Mouse (Mus musculus) MEL (cell line): ENCODE results near the gene Mpzl1. TPM values are rescaled to one million over a fixed set of nuclear protein-coding genes. Genes with fewer than 3 reads are reported as not detected.

ENCODE experiments used
- DNase-seq: peaks from one replicate; pipeline ENCODE4 v3.0.0; 2011; ENCODE audit warnings: low read depth, low spot score
- H3K27ac ChIP-seq: 2 replicates; pipeline ENCODE4 v1.5.1; 2012; ENCODE audit warnings: low read depth, mild to moderate bottlenecking, control low read depth, low read length, moderate library complexity; ENCODE audit not compliant: control insufficient read depth
- H3K27me3 ChIP-seq, 2 experiments: fragments of 150-350 bp in 1 of 2; sonication (generic) in 1 of 2; 2 replicates each; pipeline ENCODE4 v1.6.1; 2012; ENCODE audit warnings: low read length in 2 of 2, mild to moderate bottlenecking in 2 of 2, improper control_type of control experiment in 1 of 2, moderate library complexity in 1 of 2; ENCODE audit not compliant: insufficient read depth in 2 of 2, control insufficient read depth in 1 of 2
- H3K36me3 ChIP-seq, 2 experiments: 2 replicates each; pipeline ENCODE4 v1.6.1; 2012 to 2014; ENCODE audit warnings: low read length in 2 of 2, improper control_type of control experiment in 1 of 2, inconsistent platforms in 1 of 2, mild to moderate bottlenecking in 1 of 2; ENCODE audit not compliant: insufficient read depth in 2 of 2, control insufficient read depth in 1 of 2
- H3K4me1 ChIP-seq, 2 experiments: fragments of 150-350 bp in 1 of 2; sonication (generic) in 1 of 2; 2 replicates each; pipeline ENCODE4 v1.6.1; 2012; ENCODE audit warnings: low read length in 2 of 2, improper control_type of control experiment in 1 of 2, mild to moderate bottlenecking in 1 of 2; ENCODE audit not compliant: insufficient read depth in 2 of 2, control insufficient read depth in 1 of 2
- H3K4me3 ChIP-seq, 2 experiments: fragments of 150-350 bp in 1 of 2; sonication (generic) in 1 of 2; 2 replicates each; pipeline ENCODE4 v1.5.1; 2012; ENCODE audit warnings: low read depth in 2 of 2, low read length in 2 of 2, mild to moderate bottlenecking in 2 of 2, moderate library complexity in 2 of 2, control low read depth in 1 of 2, improper control_type of control experiment in 1 of 2; ENCODE audit not compliant: control insufficient read depth in 1 of 2, insufficient read depth in 1 of 2
- H3K79me2 ChIP-seq: 2 replicates; pipeline ENCODE4 v1.6.1; 2012; ENCODE audit warnings: mild to moderate bottlenecking, low read length, moderate library complexity; ENCODE audit not compliant: control insufficient read depth, poor library complexity, insufficient read depth
- H3K9ac ChIP-seq: 2 replicates; pipeline ENCODE4 v1.6.1; 2012; ENCODE audit warnings: low read depth, mild to moderate bottlenecking, control low read depth, low read length, moderate library complexity; ENCODE audit not compliant: control insufficient read depth, poor library complexity, severe bottlenecking
- H3K9me3 ChIP-seq: fragments of 150-350 bp; sonication (generic); replicated peaks from 2 replicates; pipeline ENCODE4 v1.6.1; 2012; ENCODE audit warnings: mild to moderate bottlenecking, low read length, improper control_type of control experiment, moderate library complexity; ENCODE audit not compliant: insufficient read depth
- CHD1 ChIP-seq: IDR thresholded peaks from 2 replicates; pipeline ENCODE4 v1.6.1; 2012; ENCODE audit warnings: low read depth, mild to moderate bottlenecking, inconsistent platforms, low read length, improper control_type of control experiment
- CTCF ChIP-seq, 3 experiments: IDR thresholded peaks in 2 of 3; conservative IDR thresholded peaks in 1 of 3; 2 replicates each; pipeline ENCODE4 v1.5.1; 2011 to 2012; ENCODE audit warnings: low read length in 3 of 3, low read depth in 2 of 3, mild to moderate bottlenecking in 2 of 3, improper control_type of control experiment in 1 of 3, inconsistent platforms in 1 of 3, mixed read lengths in 1 of 3, moderate library complexity in 1 of 3; ENCODE audit not compliant: control insufficient read depth in 1 of 3, insufficient read depth in 1 of 3, poor library complexity in 1 of 3, severe bottlenecking in 1 of 3
- ELF1 ChIP-seq: IDR thresholded peaks from 2 replicates; pipeline ENCODE4 v1.6.1; 2014; ENCODE audit warnings: low read depth, mild to moderate bottlenecking, inconsistent platforms, low read length, improper control_type of control experiment, moderate library complexity
- EP300 ChIP-seq, 2 experiments: IDR thresholded peaks; 2 replicates each; pipeline ENCODE4 v1.6.1; 2011; ENCODE audit warnings: improper control_type of control experiment in 2 of 2, low read length in 2 of 2, low read depth in 1 of 2, mild to moderate bottlenecking in 1 of 2
- GATA1 ChIP-seq: IDR thresholded peaks from 2 replicates; pipeline ENCODE4 v1.6.1; 2011; ENCODE audit warnings: low read depth, low read length, improper control_type of control experiment
- HCFC1 ChIP-seq: IDR thresholded peaks from 2 replicates; pipeline ENCODE4 v1.6.1; 2012; ENCODE audit warnings: low read depth, mild to moderate bottlenecking, inconsistent platforms, low read length, improper control_type of control experiment, moderate library complexity
- KAT2A ChIP-seq: conservative IDR thresholded peaks from 2 replicates; pipeline ENCODE4 v1.6.1; 2012; ENCODE audit warnings: low read depth, low read length, improper control_type of control experiment, inconsistent platforms
- MXI1 ChIP-seq: IDR thresholded peaks from 2 replicates; pipeline ENCODE4 v1.6.1; 2011; ENCODE audit warnings: mild to moderate bottlenecking, low read depth, low read length, improper control_type of control experiment
- NELFE ChIP-seq: IDR thresholded peaks from 2 replicates; pipeline ENCODE4 v1.6.1; 2011; ENCODE audit warnings: low read depth, low read length, improper control_type of control experiment
- POLR2AphosphoS2 ChIP-seq: IDR thresholded peaks from 2 replicates; pipeline ENCODE4 v1.6.1; 2011; ENCODE audit warnings: low read length, improper control_type of control experiment
- POLR2AphosphoS5 ChIP-seq: IDR thresholded peaks from 2 replicates; pipeline ENCODE4 v1.6.1; 2012; ENCODE audit warnings: low read depth, borderline replicate concordance, mild to moderate bottlenecking, inconsistent platforms, low read length, moderate library complexity, mixed read lengths
- SIN3A ChIP-seq: IDR thresholded peaks from 2 replicates; pipeline ENCODE4 v1.6.1; 2012; ENCODE audit warnings: low read length, improper control_type of control experiment, inconsistent platforms
- SMC3 ChIP-seq: IDR thresholded peaks from 2 replicates; pipeline ENCODE4 v1.6.1; 2011; ENCODE audit warnings: low read depth, low read length, improper control_type of control experiment
- TAL1 ChIP-seq: IDR thresholded peaks from 2 replicates; pipeline ENCODE4 v1.6.1; 2012; ENCODE audit warnings: mild to moderate bottlenecking, inconsistent platforms, low read length, moderate library complexity, mixed read lengths
- USF2 ChIP-seq, 2 experiments: IDR thresholded peaks; 2 replicates each; pipeline ENCODE4 v1.6.1; 2011 to 2012; ENCODE audit warnings: improper control_type of control experiment in 2 of 2, low read length in 2 of 2, borderline replicate concordance in 1 of 2, inconsistent platforms in 1 of 2, low read depth in 1 of 2, mild to moderate bottlenecking in 1 of 2; ENCODE audit not compliant: insufficient read depth in 1 of 2
- ZC3H11A ChIP-seq: IDR thresholded peaks from 2 replicates; pipeline ENCODE4 v1.6.1; 2012; ENCODE audit warnings: low read depth, mild to moderate bottlenecking, inconsistent platforms, low read length, improper control_type of control experiment
- ZKSCAN1 ChIP-seq: IDR thresholded peaks from 2 replicates; pipeline ENCODE4 v1.6.1; 2012; ENCODE audit warnings: low read depth, mild to moderate bottlenecking, inconsistent platforms, low read length, improper control_type of control experiment, moderate library complexity
- ZMIZ1 ChIP-seq: IDR thresholded peaks from 2 replicates; pipeline ENCODE4 v1.6.1; 2012; ENCODE audit warnings: low read depth, mild to moderate bottlenecking, inconsistent platforms, low read length, improper control_type of control experiment, moderate library complexity
- ZNF384 ChIP-seq: IDR thresholded peaks from 2 replicates; pipeline ENCODE4 v1.6.1; 2012; ENCODE audit warnings: low read depth, mild to moderate bottlenecking, inconsistent platforms, low read length, improper control_type of control experiment
- polyA plus RNA-seq, 2 experiments: library from polyadenylated mRNA; stranded (reverse) in 1 of 2; unstranded in 1 of 2; fragments of >175 nt in 1 of 2; fragments of >200 nt in 1 of 2; gene quantifications; 2 replicates each; pipeline versions ENCODE4 v1.2.1 to v1.2.4; 2012; ENCODE audit warnings: low replicate concordance in 2 of 2, low read depth in 1 of 2; ENCODE audit not compliant: insufficient read length in 2 of 2, insufficient read depth in 1 of 2, missing spikeins in 1 of 2
- total RNA-seq: library from RNA; depleted of rRNA; stranded (reverse); fragments of 300-350 nt; gene quantifications from 2 replicates; pipeline ENCODE4 v1.2.3, GENCODE M21; 2012

Gene Mpzl1
- total and polyA plus RNA-seq, 3 experiments, result 3.2 to 19.8 TPM; not detected in 1

GRCm38 (mm10) chr1:165601775-165602280 lies 32.5 kb downstream of the Mpzl1 start:
- H3K27ac ChIP-seq, result no peak overlapping the region
- no peaks in the 10 kb centered on the region for H3K79me2 ChIP-seq
- no peaks in the 10 kb centered on the region for H3K9me3 ChIP-seq
- H3K4me1 ChIP-seq, result no peaks in the 10 kb centered on the region
- no peak overlapping the region for H3K4me3 ChIP-seq
- H3K36me3 ChIP-seq, result no peaks in the 10 kb centered on the region
- no peak overlapping the region for H3K9ac ChIP-seq
- H3K27me3 ChIP-seq, result no peaks in the 10 kb centered on the region
- no peak for DNase-seq
- TF ChIP-seq SIN3A, result no peak
- TF ChIP-seq ZC3H11A, result no peak
- no peak for TF ChIP-seq SMC3
- TF ChIP-seq ELF1, result no peak
- no peak for TF ChIP-seq CTCF (IDR thresholded peaks at IDR 0.05 in 2 of 3, conservative IDR thresholded peaks at IDR 0.05 in 1 of 3; ENCODE audit: control insufficient read depth in 1 of 3, insufficient read depth in 1 of 3, low read depth in 2 of 3, low read length in 3 of 3, poor library complexity in 1 of 3, severe bottlenecking in 1 of 3)
- no peak for TF ChIP-seq GATA1
- TF ChIP-seq ZMIZ1, result no peak
- no peak for TF ChIP-seq TAL1
- no peak for TF ChIP-seq POLR2AphosphoS2
- no peak for TF ChIP-seq CHD1
- no peak for TF ChIP-seq USF2 (IDR thresholded peaks at IDR 0.05; ENCODE audit: borderline replicate concordance in 1 of 2, insufficient read depth in 1 of 2, low read depth in 1 of 2, low read length in 2 of 2)
- TF ChIP-seq MXI1, result no peak
- no peak for TF ChIP-seq EP300 (IDR thresholded peaks at IDR 0.05; ENCODE audit: low read depth in 1 of 2, low read length in 2 of 2)
- no peak for TF ChIP-seq POLR2AphosphoS5
- TF ChIP-seq KAT2A, result no peak

- Histone ChIP-seq H3K4me1 (no peaks in the 10 kb centered on the region), H3K36me3 (no peaks in the 10 kb centered on the region), H3K27me3 (no peaks in the 10 kb centered on the region), H3K4me3 (no peak overlapping the region), H3K9ac (no peak overlapping the region), H3K9me3 (no peaks in the 10 kb centered on the region), H3K79me2 (no peaks in the 10 kb centered on the region), H3K27ac (no peak overlapping the region)
- TF ChIP-seq NELFE, result no peak
- TF ChIP-seq KAT2A, result no peak
- TF ChIP-seq ZNF384, result no peak
- TF ChIP-seq TAL1, result no peak
- no peak for TF ChIP-seq ZMIZ1
- no peak for TF ChIP-seq ZKSCAN1
- TF ChIP-seq SMC3, result no peak
- no peak for TF ChIP-seq HCFC1
- no peak for DNase-seq
These were observed 39.5 kb downstream of the Mpzl1 start for GRCm38 (mm10) chr1:165594699-165595421.
